Mouse (Mus musculus): ENCODE results near the gene Gimap8. TPM values are rescaled to one million over a fixed set of nuclear protein-coding genes. Genes with fewer than 3 reads are reported as not detected.

Gene Gimap8
- polyA plus RNA-seq, 1 experiment from 2014 or later = 0.20 TPM

DNA sequence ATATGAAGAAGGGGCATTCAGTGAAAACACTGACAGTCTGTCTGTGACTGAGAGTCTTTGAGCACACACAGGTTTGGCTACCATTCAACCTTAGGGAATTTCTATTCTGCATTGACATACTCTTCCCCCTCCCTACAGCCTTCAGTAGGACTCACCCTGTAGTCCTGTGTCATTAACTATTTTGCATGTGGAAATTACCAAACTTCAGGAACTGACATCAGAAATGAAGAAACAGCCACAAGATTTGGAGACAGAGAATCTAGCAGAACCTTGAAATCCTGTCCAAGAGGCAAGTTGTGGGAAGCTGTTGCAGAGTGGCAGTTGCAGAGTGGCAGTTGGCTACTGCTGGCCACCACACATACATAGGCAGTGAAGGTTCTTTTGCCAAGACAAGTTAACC lies 21.0 kb downstream of the Gimap8 start:
- Histone ChIP-seq H3K4me2 (ENCODE audit: low read depth, low read length) (no peak overlapping the region), H3K9me3 (ENCODE audit: control insufficient read depth, low read length) (no peaks in the 10 kb centered on the region), H3K4me1 (ENCODE audit: control insufficient read depth, insufficient read depth, low read length) (no peaks in the 10 kb centered on the region), H3K9ac (replicated peaks; ENCODE audit: low read depth, low read length) (no peak overlapping the region), H3K4me3 (ENCODE audit: low read depth, low read length) (no peak overlapping the region), H3K27me3 (ENCODE audit: control insufficient read depth, insufficient read depth, low read length) (no peaks in the 10 kb centered on the region), H3K27ac (ENCODE audit: low read depth, low read length) (no peak overlapping the region), H3K36me3 (ENCODE audit: control insufficient read depth, insufficient read depth, low read length) (no peaks in the 10 kb centered on the region)
- ATAC-seq (ENCODE audit: low read depth) = no peak

DNA sequence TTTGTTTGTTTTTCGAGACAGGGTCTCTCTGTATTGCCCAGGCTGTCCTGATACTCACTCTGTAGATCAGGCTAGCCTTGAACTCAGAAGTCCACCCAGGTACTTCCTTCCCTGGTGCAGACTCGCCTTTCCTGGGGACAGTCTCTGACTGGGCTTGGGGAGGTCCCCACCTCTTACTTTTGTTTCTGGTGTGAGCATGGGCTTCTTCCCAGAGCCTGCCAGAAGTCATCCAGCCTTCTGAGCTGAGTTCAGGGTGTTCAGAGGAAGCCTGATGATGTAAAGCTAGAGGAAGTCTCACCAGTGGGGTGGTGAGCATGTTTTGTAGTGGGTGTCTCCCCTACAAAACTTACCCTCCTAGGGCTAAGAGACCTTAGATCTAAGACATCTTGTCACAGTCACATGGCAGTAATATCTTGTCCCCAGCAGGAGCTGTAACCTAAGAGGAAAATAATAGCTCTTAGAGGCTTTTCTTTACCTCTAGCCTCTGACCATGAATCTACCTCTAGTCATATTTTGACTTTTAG lies 22.5 kb downstream of the Gimap8 start:
- H3K4me2 ChIP-seq (ENCODE audit: low read depth, low read length) = no peak overlapping the region
- no peak overlapping the region for H3K9ac ChIP-seq (replicated peaks; ENCODE audit: low read depth, low read length)
- no peaks in the 10 kb centered on the region for H3K27me3 ChIP-seq (ENCODE audit: control insufficient read depth, insufficient read depth, low read length)
- no peak overlapping the region for H3K4me3 ChIP-seq (ENCODE audit: low read depth, low read length)
- WGBS = 73% methylated on average over 2 of the region's 2 CpGs
- H3K27ac ChIP-seq (ENCODE audit: low read depth, low read length) = no peak overlapping the region
- no peaks in the 10 kb centered on the region for H3K9me3 ChIP-seq (ENCODE audit: control insufficient read depth, low read length)
- no peak for ATAC-seq (ENCODE audit: low read depth)
- H3K4me1 ChIP-seq (ENCODE audit: control insufficient read depth, insufficient read depth, low read length) = no peaks in the 10 kb centered on the region
- H3K36me3 ChIP-seq (ENCODE audit: control insufficient read depth, insufficient read depth, low read length) = no peaks in the 10 kb centered on the region

DNA sequence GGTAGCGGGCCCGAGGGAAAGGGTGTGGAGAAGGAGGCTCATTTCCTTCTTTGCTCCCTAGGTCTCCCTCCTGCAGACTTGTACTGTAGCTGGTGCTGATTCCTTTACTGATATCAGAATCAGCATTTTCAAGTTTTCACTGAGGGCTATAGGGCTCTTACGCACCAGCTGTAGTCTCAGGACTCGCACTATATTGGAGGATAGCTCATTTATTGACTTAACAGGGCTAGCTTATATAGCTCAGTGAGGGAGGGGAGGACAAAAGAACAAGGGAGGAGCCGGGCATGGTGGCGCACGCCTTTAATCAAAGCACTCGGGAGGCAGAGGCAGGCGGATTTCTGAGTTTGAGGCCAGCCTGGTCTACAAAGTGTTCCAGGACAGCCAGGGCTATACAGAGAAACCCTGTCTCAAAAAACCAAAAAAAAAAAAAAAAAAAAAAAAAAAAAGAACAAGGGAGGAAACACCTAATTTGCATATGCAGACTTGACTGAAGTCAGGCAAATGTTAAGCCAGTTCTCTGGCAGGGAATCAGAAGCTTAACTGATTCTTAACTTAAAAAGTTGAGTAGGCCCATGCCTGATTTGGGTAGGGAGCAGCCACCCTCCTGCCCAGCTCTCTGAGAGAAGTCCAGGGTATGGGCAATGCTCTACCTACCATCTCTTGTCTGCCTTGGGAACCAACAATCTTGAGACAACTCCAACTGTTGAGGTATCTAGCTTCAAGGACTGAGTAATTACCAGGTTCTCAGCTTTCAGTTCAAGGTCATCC lies 27.4 kb downstream of the Gimap8 start:
- Histone ChIP-seq H3K4me1 (ENCODE audit: control insufficient read depth, insufficient read depth, low read length) (no peaks in the 10 kb centered on the region), H3K36me3 (ENCODE audit: control insufficient read depth, insufficient read depth, low read length) (no peaks in the 10 kb centered on the region), H3K9ac (replicated peaks; ENCODE audit: low read depth, low read length) (no peak overlapping the region), H3K27ac (ENCODE audit: low read depth, low read length) (no peak overlapping the region), H3K4me3 (ENCODE audit: low read depth, low read length) (no peak overlapping the region), H3K4me2 (ENCODE audit: low read depth, low read length) (no peak overlapping the region), H3K27me3 (ENCODE audit: control insufficient read depth, insufficient read depth, low read length) (no peaks in the 10 kb centered on the region), H3K9me3 (ENCODE audit: control insufficient read depth, low read length) (no peaks in the 10 kb centered on the region)
- 95% methylated on average over 9 of the region's 9 CpGs for WGBS
- ATAC-seq (ENCODE audit: low read depth) = no peak

- H3K4me3 ChIP-seq (ENCODE audit: low read depth, low read length) = no peak overlapping the region
- no peak overlapping the region for H3K9ac ChIP-seq (replicated peaks; ENCODE audit: low read depth, low read length)
- no peaks in the 10 kb centered on the region for H3K36me3 ChIP-seq (ENCODE audit: control insufficient read depth, insufficient read depth, low read length)
- ATAC-seq (ENCODE audit: low read depth) = no peak
- H3K4me1 ChIP-seq (ENCODE audit: control insufficient read depth, insufficient read depth, low read length) = no peaks in the 10 kb centered on the region
- no peak overlapping the region for H3K27ac ChIP-seq (ENCODE audit: low read depth, low read length)
- no peaks in the 10 kb centered on the region for H3K9me3 ChIP-seq (ENCODE audit: control insufficient read depth, low read length)
- WGBS = 56% methylated on average over 10 of the region's 10 CpGs
- H3K27me3 ChIP-seq (ENCODE audit: control insufficient read depth, insufficient read depth, low read length) = no peaks in the 10 kb centered on the region
- H3K4me2 ChIP-seq (ENCODE audit: low read depth, low read length) = no peak overlapping the region
These were observed 28.4 kb downstream of the Gimap8 start for GRCm38 (mm10) chr6:48675400-48675930.

- no peak within 1 kb of the TSS for H3K9ac ChIP-seq (replicated peaks; ENCODE audit: low read depth, low read length)
- H3K9me3 ChIP-seq (ENCODE audit: control insufficient read depth, low read length) = no peaks in the 10 kb centered on the region
- H3K27ac ChIP-seq (ENCODE audit: low read depth, low read length) = no peak within 1 kb of the TSS
- no peaks in the 10 kb centered on the region for H3K27me3 ChIP-seq (ENCODE audit: control insufficient read depth, insufficient read depth, low read length)
- WGBS = 37% methylated on average over 13 of the region's 13 CpGs
- H3K4me2 ChIP-seq (ENCODE audit: low read depth, low read length) = peak within 1 kb of the TSS; percentile 8; the same call in 1 of the 2 replicates
- H3K4me1 ChIP-seq (ENCODE audit: control insufficient read depth, insufficient read depth, low read length) = no peaks in the 10 kb centered on the region
- no peaks in the 10 kb centered on the region for H3K36me3 ChIP-seq (ENCODE audit: control insufficient read depth, insufficient read depth, low read length)
- no peak for ATAC-seq (ENCODE audit: low read depth)
- H3K4me3 ChIP-seq (ENCODE audit: low read depth, low read length) = no peak within 1 kb of the TSS
These were observed 29.2 kb downstream of the Gimap8 start, which contains the start of gene Gimap9 for GRCm38 (mm10) chr6:48675931-48676859. TSS of gene Gimap9 (plus strand) at chr6:48676129.

DNA sequence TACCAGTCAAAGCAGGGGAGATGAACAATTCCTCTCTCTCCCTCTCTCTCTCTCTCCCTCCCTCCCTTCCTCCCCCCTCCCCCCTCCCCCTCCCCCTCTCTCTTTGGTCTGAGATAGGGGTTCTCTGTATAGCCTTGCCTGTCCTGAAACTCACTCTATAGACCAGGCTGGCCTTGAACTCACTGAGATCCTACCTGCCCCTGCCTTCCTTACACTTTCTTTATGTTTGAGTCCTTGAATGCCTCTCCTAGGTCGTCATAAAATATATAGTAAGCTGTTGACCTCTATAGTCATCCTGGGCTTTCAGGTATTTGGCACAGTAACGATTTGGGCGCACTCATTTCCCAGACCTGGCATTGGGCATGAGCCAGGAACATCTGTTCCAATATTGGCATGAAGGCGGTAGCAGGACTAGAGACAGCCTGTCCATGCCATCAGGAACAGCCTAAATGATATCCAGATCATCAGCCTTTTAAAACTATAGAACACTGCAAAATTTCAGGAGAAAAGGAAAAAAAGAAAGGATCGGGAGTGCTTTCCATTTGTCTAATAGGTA lies 29.9 kb downstream of the Gimap8 start:
- Histone ChIP-seq H3K27me3 (ENCODE audit: control insufficient read depth, insufficient read depth, low read length) (no peaks in the 10 kb centered on the region), H3K4me3 (ENCODE audit: low read depth, low read length) (no peak overlapping the region), H3K4me1 (ENCODE audit: control insufficient read depth, insufficient read depth, low read length) (no peaks in the 10 kb centered on the region), H3K9ac (replicated peaks; ENCODE audit: low read depth, low read length) (no peak overlapping the region), H3K9me3 (ENCODE audit: control insufficient read depth, low read length) (no peaks in the 10 kb centered on the region), H3K36me3 (ENCODE audit: control insufficient read depth, insufficient read depth, low read length) (no peaks in the 10 kb centered on the region), H3K4me2 (ENCODE audit: low read depth, low read length) (no peak overlapping the region), H3K27ac (ENCODE audit: low read depth, low read length) (no peak overlapping the region)
- ATAC-seq (ENCODE audit: low read depth) = no peak
- WGBS = 84% methylated on average over 5 of the region's 5 CpGs

GRCm38 (mm10) chr6:48677492-48678345 lies 30.7 kb downstream of the Gimap8 start:
- Histone ChIP-seq H3K9me3 (ENCODE audit: control insufficient read depth, low read length) (no peaks in the 10 kb centered on the region), H3K27me3 (ENCODE audit: control insufficient read depth, insufficient read depth, low read length) (no peaks in the 10 kb centered on the region)
- 92% methylated on average over 17 of the region's 17 CpGs for WGBS

DNA sequence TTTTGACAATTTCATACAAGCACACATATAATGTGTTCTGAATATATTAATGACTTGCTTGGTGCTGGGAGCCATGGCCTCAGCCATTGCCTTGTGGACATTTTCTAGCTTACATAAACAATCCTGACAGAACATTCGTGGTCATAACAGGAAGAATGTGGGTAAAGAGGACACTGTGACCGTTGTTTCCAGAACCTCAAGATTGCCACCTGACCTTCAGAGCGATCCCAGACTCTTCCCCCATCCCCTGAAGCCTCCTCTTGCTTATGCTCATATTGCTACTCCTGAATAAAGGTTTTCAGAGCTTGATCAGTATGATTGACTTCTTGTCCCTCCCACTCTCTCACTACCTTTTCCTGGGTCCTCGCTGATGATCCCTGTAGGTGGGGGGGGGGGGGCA lies 31.4 kb downstream of the Gimap8 start:
- Histone ChIP-seq H3K36me3 (ENCODE audit: control insufficient read depth, insufficient read depth, low read length) (no peaks in the 10 kb centered on the region), H3K27me3 (ENCODE audit: control insufficient read depth, insufficient read depth, low read length) (no peaks in the 10 kb centered on the region), H3K4me2 (ENCODE audit: low read depth, low read length) (no peak overlapping the region), H3K9ac (replicated peaks; ENCODE audit: low read depth, low read length) (no peak overlapping the region), H3K9me3 (ENCODE audit: control insufficient read depth, low read length) (no peaks in the 10 kb centered on the region), H3K4me3 (ENCODE audit: low read depth, low read length) (no peak overlapping the region), H3K27ac (ENCODE audit: low read depth, low read length) (no peak overlapping the region), H3K4me1 (ENCODE audit: control insufficient read depth, insufficient read depth, low read length) (no peaks in the 10 kb centered on the region)
- 88% methylated on average over 4 of the region's 4 CpGs for WGBS
- ATAC-seq (ENCODE audit: low read depth) = no peak

More at GRCm38 (mm10) chr6:48677492-48678345, 30.7 kb downstream of the Gimap8 start:
- Histone ChIP-seq H3K4me3 (ENCODE audit: low read depth, low read length) (no peak overlapping the region), H3K9ac (replicated peaks; ENCODE audit: low read depth, low read length) (no peak overlapping the region), H3K27ac (ENCODE audit: low read depth, low read length) (no peak overlapping the region), H3K36me3 (ENCODE audit: control insufficient read depth, insufficient read depth, low read length) (no peaks in the 10 kb centered on the region), H3K4me1 (ENCODE audit: control insufficient read depth, insufficient read depth, low read length) (no peaks in the 10 kb centered on the region), H3K4me2 (ENCODE audit: low read depth, low read length) (no peak overlapping the region)
- ATAC-seq (ENCODE audit: low read depth) = no peak

All from neural tube, embryonic 14.5 days (tissue).